Mouse (Mus musculus): ENCODE data around the gene Gabrg3. TPM values are rescaled to one million over a fixed set of nuclear protein-coding genes. Genes with fewer than 3 reads are reported as not detected.
"Not testable (repeated sequence)": the region's sequence is repeated elsewhere in the genome, so short reads cannot be mapped to it uniquely, and the experiment has no call there.

Gene Gabrg3
- polyA plus RNA-seq, 2 experiments from 2014 or later = not detected

GRCm38 (mm10) chr7:57307337-57307736, 79.7 kb downstream of the Gabrg3 start:
- ATAC-seq = no peak

GRCm38 (mm10) chr7:57296639-57297038, 90.3 kb downstream of the Gabrg3 start:
- no peak for ATAC-seq

- no peak for ATAC-seq
Measured at GRCm38 (mm10) chr7:57294127-57294526, 92.9 kb downstream of the Gabrg3 start.

GRCm38 (mm10) chr7:57293564-57293963, 93.4 kb downstream of the Gabrg3 start:
- no peak for ATAC-seq

GRCm38 (mm10) chr7:57283186-57283585, 103.8 kb downstream of the Gabrg3 start:
- no peak for ATAC-seq

GRCm38 (mm10) chr7:57278841-57279240, 108.1 kb downstream of the Gabrg3 start:
- ATAC-seq = no peak

GRCm38 (mm10) chr7:57260201-57260600, 126.8 kb downstream of the Gabrg3 start:
- ATAC-seq = no peak

GRCm38 (mm10) chr7:57258893-57259574, 128.0 kb downstream of the Gabrg3 start:
- no peak for ATAC-seq

- no peak for ATAC-seq
Measured at GRCm38 (mm10) chr7:57243981-57244380, 143.0 kb downstream of the Gabrg3 start.

- ATAC-seq = no peak
Measured at GRCm38 (mm10) chr7:57214119-57214518, 172.9 kb downstream of the Gabrg3 start.

- no peak for ATAC-seq
Measured at GRCm38 (mm10) chr7:57186015-57186414, 201.0 kb downstream of the Gabrg3 start.

GRCm38 (mm10) chr7:57175891-57176545, 211.0 kb downstream of the Gabrg3 start:
- not testable (repeated sequence) for ATAC-seq

- ATAC-seq = no peak
Measured at GRCm38 (mm10) chr7:57166931-57167330, 220.1 kb downstream of the Gabrg3 start.

- ATAC-seq = no peak
Measured at GRCm38 (mm10) chr7:57158211-57158610, 228.8 kb downstream of the Gabrg3 start.

GRCm38 (mm10) chr7:57153743-57154142, 233.2 kb downstream of the Gabrg3 start:
- ATAC-seq = no peak

GRCm38 (mm10) chr7:57150768-57151167, 236.2 kb downstream of the Gabrg3 start:
- ATAC-seq = no peak

GRCm38 (mm10) chr7:57138072-57138704, 248.8 kb downstream of the Gabrg3 start:
- no peak for ATAC-seq

GRCm38 (mm10) chr7:57133009-57133408, 254.0 kb downstream of the Gabrg3 start:
- ATAC-seq = no peak

- no peak for ATAC-seq
Measured at GRCm38 (mm10) chr7:57132471-57132870, 254.5 kb downstream of the Gabrg3 start.

GRCm38 (mm10) chr7:57100065-57100464, 286.9 kb downstream of the Gabrg3 start:
- ATAC-seq = no peak

GRCm38 (mm10) chr7:57082071-57082470, 304.9 kb downstream of the Gabrg3 start:
- ATAC-seq = no peak

- no peak for ATAC-seq
Measured at GRCm38 (mm10) chr7:57071435-57072160, 315.4 kb downstream of the Gabrg3 start.

- no peak for ATAC-seq
Measured at GRCm38 (mm10) chr7:57065398-57065797, 321.6 kb downstream of the Gabrg3 start.
